Comparison of ENCODE assay signal across 10 mouse cellular contexts in genomic region chr5:90467245-90467644, GRCm38 (mm10). TPM values are rescaled to one million over a fixed set of nuclear protein-coding genes. Genes with fewer than 3 reads are reported as not detected.
DNase-seq lines count a peak whose midpoint lies in the region; ATAC-seq and TF ChIP-seq lines count a peak whose summit lies in the region.
"Had no signal": no experiment of that assay in that cellular context is flagged by ENCODE, and none has a peak within 500 bp of the region (broad histone marks: within the 10 kb centered on the region; RNA-seq: fewer than 3 reads in every experiment).

No protein-coding gene starts in this region.

- DNase-seq in liver, adult 2 months (ENCODE audit: extremely low read depth, low read depth, low spot score) = peak; percentile 86
- peak; percentile 38 for DNase-seq in embryo, embryonic 9.5 days (ENCODE audit: extremely low spot score)
- peak; percentile 83 for DNase-seq in mesoderm, embryonic 11.5 days (ENCODE audit: low read depth, low spot score)
- DNase-seq in gastrocnemius, postnatal 14 days = no peak
- DNase-seq in spleen, postnatal 36 days (ENCODE audit: low spot score in 2 of 2) = no peak
- no peak for DNase-seq in right cerebral cortex, postnatal 10 days (ENCODE audit: low spot score in 2 of 2)

- H3K27ac ChIP-seq in liver, adult 2 months (replicated peaks; ENCODE audit: insufficient read depth, low read depth, low read length) = 0 out of 2 replicates have a peak overlapping the region, but pooled peaks have one; percentile 1
- no peak overlapping the region for H3K27ac ChIP-seq in liver, embryonic 12.5 days
- H3K27ac ChIP-seq in kidney, embryonic 14.5 days (ENCODE audit: low read depth, low read length) = no peak overlapping the region
- H3K27ac ChIP-seq: limb, embryonic 12.5 days had no signal

- 27% methylated on average over 6 of the region's 6 CpGs for WGBS in liver, adult 2 months
- WGBS in liver, embryonic 12.5 days (ENCODE audit: insufficient replicate concordance) = 62% methylated on average over 6 of the region's 6 CpGs
- 16% methylated on average over 6 of the region's 6 CpGs for WGBS in kidney, embryonic 14.5 days

- H3K4me2 ChIP-seq in liver, embryonic 12.5 days = no peak overlapping the region
- H3K4me2 ChIP-seq in kidney, embryonic 14.5 days (replicated peaks; ENCODE audit: low read depth, low read length) = no peak overlapping the region
- H3K4me2 ChIP-seq: limb, embryonic 12.5 days had no signal

- no peak overlapping the region for H3K4me3 ChIP-seq in liver, adult 2 months (ENCODE audit: insufficient read depth, low read depth, low read length)
- H3K4me3 ChIP-seq in liver, embryonic 12.5 days = no peak overlapping the region
- no peak overlapping the region for H3K4me3 ChIP-seq in kidney, embryonic 14.5 days (ENCODE audit: low read length)
- H3K4me3 ChIP-seq: limb, embryonic 12.5 days had no signal

- peaks cover 7% of the 10 kb centered on the region; the same call in 1 of the 2 replicates for H3K79me2 ChIP-seq in liver, adult 2 months (ENCODE audit: control insufficient read depth, insufficient read depth, low read length)

- peaks cover 4% of the 10 kb centered on the region; the same call in 1 of the 2 replicates for H3K4me1 ChIP-seq in liver, adult 2 months (ENCODE audit: control insufficient read depth, insufficient read depth, low read length)
- H3K4me1 ChIP-seq in liver, embryonic 12.5 days = no peaks in the 10 kb centered on the region
- H3K4me1 ChIP-seq in kidney, embryonic 14.5 days (ENCODE audit: control insufficient read depth, insufficient read depth, low read length) = no peaks in the 10 kb centered on the region
- H3K4me1 ChIP-seq: limb, embryonic 12.5 days had no signal

- H3K36me3 ChIP-seq in liver, adult 2 months (ENCODE audit: control insufficient read depth, insufficient read depth, low read length) = peaks cover 82% of the 10 kb centered on the region
- H3K36me3 ChIP-seq in liver, embryonic 12.5 days = no peaks in the 10 kb centered on the region
- H3K36me3 ChIP-seq in kidney, embryonic 14.5 days (ENCODE audit: control insufficient read depth, insufficient read depth, low read length) = no peaks in the 10 kb centered on the region
- H3K36me3 ChIP-seq: limb, embryonic 12.5 days had no signal

- peak overlapping the region; percentile 4; the same call in 1 of the 2 replicates for H3K9ac ChIP-seq in liver, adult 2 months (ENCODE audit: low read depth, low read length)
- H3K9ac ChIP-seq in liver, embryonic 12.5 days = no peak overlapping the region
- no peak overlapping the region for H3K9ac ChIP-seq in kidney, embryonic 14.5 days (ENCODE audit: low read depth, low read length)
- H3K9ac ChIP-seq: limb, embryonic 12.5 days had no signal

- no peaks in the 10 kb centered on the region for H3K27me3 ChIP-seq in liver, adult 2 months (ENCODE audit: control insufficient read depth, insufficient read depth, low read length)
- H3K27me3 ChIP-seq in liver, embryonic 12.5 days (replicated peaks) = no peaks in the 10 kb centered on the region
- H3K27me3 ChIP-seq in kidney, embryonic 14.5 days (ENCODE audit: control insufficient read depth, insufficient read depth, low read length) = no peaks in the 10 kb centered on the region; the same call in 1 of the 2 replicates

- no peak for TF ChIP-seq POLR2A in liver, adult 2 months (IDR thresholded peaks at IDR 0.05; ENCODE audit: extremely low read depth, insufficient read depth, low read length)

- no peaks in the 10 kb centered on the region for H3K9me3 ChIP-seq in liver, embryonic 12.5 days (replicated peaks)
- H3K9me3 ChIP-seq in kidney, embryonic 14.5 days (ENCODE audit: control insufficient read depth, low read length) = no peaks in the 10 kb centered on the region
- H3K9me3 ChIP-seq: limb, embryonic 12.5 days had no signal

- no peak for ATAC-seq in liver, embryonic 12.5 days
- ATAC-seq in kidney, embryonic 14.5 days (ENCODE audit: low FRiP score, low TSS enrichment) = peak; percentile 93

- no peak for TF ChIP-seq CTCF in liver, adult 2 months (IDR thresholded peaks at IDR 0.05; ENCODE audit: low read depth, low read length)

- intact Hi-C loops in gastrocnemius, postnatal 14 days (cut with DNase I; ENCODE audit: low total_unique reads) = no loop called here

RNA-seq across cellular contexts. Expression of gene Alb, which starts 6.5 kb away (rescaled TPM):
- 64,755 and 74,209 TPM in 2 replicates for total RNA-seq in liver, adult 2 months (2014; rRNA removed)
- polyA plus RNA-seq in liver, adult 2 months (2012; rRNA removed) = 38,500 and 40,596 TPM in 2 replicates
- 1,037 and 1,058 TPM in 2 replicates for polyA plus RNA-seq in liver, embryonic 12.5 days (2016; fragmentation: Nextera tagmentation; extraction: Ambion mirVana)
- 1.4 and 1.7 TPM in 2 replicates for polyA plus RNA-seq in kidney, embryonic 14.5 days (2014; fragmentation: Nextera tagmentation; extraction: Ambion mirVana)
- under 1 TPM; 0.27 to 0.42 TPM for total RNA-seq in gastrocnemius, postnatal 14 days (2021)
- total RNA-seq: heart, postnatal 25 days had no signal

RNA-seq across cellular contexts. Expression of gene Afp, which starts 23.3 kb away (rescaled TPM):
- 1.3 and 1.9 TPM in 2 replicates for total RNA-seq in liver, adult 2 months (2014; rRNA removed)
- polyA plus RNA-seq in liver, adult 2 months (2012; rRNA removed) = 0.10 and 0.23 TPM in 2 replicates
- 6,058 and 6,260 TPM in 2 replicates for polyA plus RNA-seq in liver, embryonic 12.5 days (2016; fragmentation: Nextera tagmentation; extraction: Ambion mirVana)
- polyA plus RNA-seq in kidney, embryonic 14.5 days (2014; fragmentation: Nextera tagmentation; extraction: Ambion mirVana) = 17.9 and 29.1 TPM in 2 replicates
- not detected for total RNA-seq in gastrocnemius, postnatal 14 days (2021)
- total RNA-seq: heart, postnatal 25 days had no signal

RNA-seq across cellular contexts. Expression of gene Afm, which starts 51.5 kb away (rescaled TPM):
- total RNA-seq in liver, adult 2 months (2014; rRNA removed) = 233 and 234 TPM in 2 replicates
- polyA plus RNA-seq in liver, adult 2 months (2012; rRNA removed) = 108 and 116 TPM in 2 replicates
- polyA plus RNA-seq in liver, embryonic 12.5 days (2016; fragmentation: Nextera tagmentation; extraction: Ambion mirVana) = 8.1 and 9.2 TPM in 2 replicates
- 3.1 and 5.1 TPM in 2 replicates for polyA plus RNA-seq in kidney, embryonic 14.5 days (2014; fragmentation: Nextera tagmentation; extraction: Ambion mirVana)
- not detected for total RNA-seq in gastrocnemius, postnatal 14 days (2021)
- total RNA-seq: heart, postnatal 25 days had no signal
- polyA plus RNA-seq: limb, embryonic 12.5 days had no signal

Comparison
In these comparisons a context has a peak if more than half of its experiments do, and no peak if none do; other contexts are left out.
1. RNA of gene Afp, which starts 23.3 kb away (polyA plus RNA-seq): 6,058 to 6,260 TPM in liver, embryonic 12.5 days; 17.9 to 29.1 TPM in kidney, embryonic 14.5 days and 0.10 to 0.23 TPM in liver, adult 2 months; every median in the first group is over 100 times any median in the second.
2. RNA of gene Afm, which starts 51.5 kb away (polyA plus RNA-seq): 108 to 116 TPM in liver, adult 2 months; 8.1 to 9.2 TPM in liver, embryonic 12.5 days and 3.1 to 5.1 TPM in kidney, embryonic 14.5 days; every median in the first group is over 10 times any median in the second.
3. DNase-seq: peak in liver, adult 2 months (single experiment), embryo, embryonic 9.5 days (single experiment) and mesoderm, embryonic 11.5 days (single experiment); none in gastrocnemius, postnatal 14 days (single experiment), spleen, postnatal 36 days (0 of 2) and right cerebral cortex, postnatal 10 days (0 of 2).
4. RNA of gene Alb, which starts 6.5 kb away (polyA plus RNA-seq): 38,500 to 40,596 TPM in liver, adult 2 months and 1,037 to 1,058 TPM in liver, embryonic 12.5 days; 1.4 to 1.7 TPM in kidney, embryonic 14.5 days; every median in the first group is over 100 times any median in the second.